Mouse (Mus musculus) forebrain, embryonic 14.5 days (tissue): Measurements from ENCODE around the gene Ube2e2. TPM values are rescaled to one million over a fixed set of nuclear protein-coding genes. Genes with fewer than 3 reads are reported as not detected.
A peak's percentile ranks its signal among the peaks of the same experiment; 100 is the strongest.
"Not testable (repeated sequence)": the region's sequence is repeated elsewhere in the genome, so short reads cannot be mapped to it uniquely, and the experiment has no call there.

Source experiments
- ATAC-seq: fragments of 200-750 bp; cut with Nextera tagmentation; 2 replicates; pipeline ENCODE4 v1.8.0; 2017; ENCODE audit warnings: mild to moderate bottlenecking, moderate library complexity
- DNase-seq: peaks from one replicate; pipeline ENCODE4 v3.0.0-alpha.2; 2015; ENCODE audit warnings: low spot score
- H3K27ac ChIP-seq: fragments of 300-500 bp; sonication (generic); 2 replicates; pipeline ENCODE4 v1.5.1; 2014; ENCODE audit warnings: low read depth, mild to moderate bottlenecking, control low read depth, low read length, moderate library complexity
- H3K27me3 ChIP-seq: fragments of 300-500 bp; sonication (generic); replicated peaks from 2 replicates; pipeline ENCODE4 v1.6.1; 2014; ENCODE audit warnings: low read length, control low read depth, mixed read lengths; ENCODE audit not compliant: control insufficient read depth, insufficient read depth
- H3K36me3 ChIP-seq: fragments of 300-500 bp; sonication (generic); 2 replicates; pipeline ENCODE4 v1.6.1; 2014; ENCODE audit warnings: low read length, control low read depth; ENCODE audit not compliant: control insufficient read depth, insufficient read depth
- H3K4me1 ChIP-seq: fragments of 300-500 bp; sonication (generic); 2 replicates; pipeline ENCODE4 v1.6.1; 2014; ENCODE audit warnings: antibody characterized with exemption, low read length, control low read depth; ENCODE audit not compliant: control insufficient read depth, insufficient read depth
- H3K4me2 ChIP-seq: fragments of 300-500 bp; sonication (generic); 2 replicates; pipeline ENCODE4 v1.6.1; 2014; ENCODE audit warnings: mild to moderate bottlenecking, control low read depth, low read length
- H3K4me3 ChIP-seq: fragments of 300-500 bp; sonication (generic); 2 replicates; pipeline ENCODE4 v1.5.1; 2014; ENCODE audit warnings: low read depth, low read length, control low read depth
- H3K9ac ChIP-seq: fragments of 300-500 bp; sonication (generic); 2 replicates; pipeline ENCODE4 v1.6.1; 2014; ENCODE audit warnings: mild to moderate bottlenecking, low read length, control low read depth, moderate library complexity
- H3K9me3 ChIP-seq: fragments of 300-500 bp; sonication (generic); replicated peaks from 2 replicates; pipeline ENCODE4 v1.6.1; 2016; ENCODE audit warnings: low read length, control low read depth, mixed read lengths; ENCODE audit not compliant: control insufficient read depth
- WGBS: fragments of 180-500 bp; shearing (Covaris S2); extraction: QIAGEN DNeasy Blood & Tissue Kit; methylation state at CpG from one replicate; pipeline ENCODE4 v1.1.7; 2014; 5-methylcytosine and 5-hydroxymethylcytosine counted together
- polyA plus RNA-seq: library from polyadenylated mRNA; unstranded; fragments of >200 nt; fragmentation: Nextera tagmentation; extraction: Ambion mirVana; gene quantifications from 2 replicates; pipeline ENCODE4 v1.2.1, GENCODE M21; 2014

The Ube2e2 gene
- polyA plus RNA-seq, 1 experiment from 2014 or later = 92.6 TPM

DNA sequence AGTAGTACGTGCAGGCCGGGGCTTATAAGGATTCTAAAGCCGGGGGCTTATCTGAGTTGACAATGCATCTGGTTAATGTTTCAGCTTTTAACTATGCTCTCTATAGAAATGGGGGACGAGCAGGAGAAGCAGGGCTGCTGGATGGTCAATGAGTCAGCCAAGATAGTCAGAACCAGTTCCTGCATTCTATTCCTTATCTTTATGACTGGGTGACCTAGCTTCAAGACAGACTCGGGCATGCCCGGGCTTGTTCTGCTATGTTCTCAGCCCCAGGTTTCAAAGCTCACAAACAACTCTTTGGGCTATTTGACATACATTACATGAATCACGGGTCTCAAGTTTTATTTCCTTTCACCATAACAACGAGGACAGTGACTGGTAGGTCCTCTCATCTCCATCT is 329.1 kb downstream of the Ube2e2 start:
- H3K4me3 ChIP-seq, H3K9ac ChIP-seq, DNase-seq, H3K27ac ChIP-seq, H3K4me2 ChIP-seq, H3K4me1 ChIP-seq, H3K27me3 ChIP-seq, H3K9me3 ChIP-seq, H3K36me3 ChIP-seq, ATAC-seq: not testable (repeated sequence)
- WGBS = 91% methylated on average over 8 of the region's 8 CpGs

DNA sequence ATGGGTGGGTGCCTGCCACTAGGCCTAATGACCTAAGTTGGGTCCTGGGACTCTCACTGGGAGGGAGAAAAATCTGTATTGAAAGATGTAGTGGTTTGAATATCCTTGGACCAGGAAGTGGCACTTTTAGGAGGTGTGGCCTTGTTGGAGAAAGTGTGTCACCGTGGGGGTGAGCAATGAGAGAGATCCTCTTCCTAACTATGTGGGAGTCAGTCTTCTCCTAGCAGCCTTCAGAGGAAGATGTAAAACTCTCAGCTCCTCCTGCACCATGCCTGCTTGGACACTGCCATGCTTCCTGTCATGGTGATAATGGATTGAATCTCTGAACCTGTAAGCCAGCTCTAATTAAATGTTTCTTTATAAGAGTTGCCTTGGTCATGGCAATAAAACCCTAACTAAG is 338.8 kb downstream of the Ube2e2 start:
- 68% methylated on average over 1 of the region's 1 CpGs for WGBS
- no peaks in the 10 kb centered on the region for H3K9me3 ChIP-seq
- ATAC-seq (no peak), DNase-seq (no peak)
- H3K27ac ChIP-seq = no peak overlapping the region
- H3K4me3 ChIP-seq = no peak overlapping the region
- H3K27me3 ChIP-seq = no peaks in the 10 kb centered on the region
- H3K4me2 ChIP-seq = no peak overlapping the region
- no peaks in the 10 kb centered on the region for H3K36me3 ChIP-seq
- H3K4me1 ChIP-seq = no peaks in the 10 kb centered on the region
- no peak overlapping the region for H3K9ac ChIP-seq

DNA sequence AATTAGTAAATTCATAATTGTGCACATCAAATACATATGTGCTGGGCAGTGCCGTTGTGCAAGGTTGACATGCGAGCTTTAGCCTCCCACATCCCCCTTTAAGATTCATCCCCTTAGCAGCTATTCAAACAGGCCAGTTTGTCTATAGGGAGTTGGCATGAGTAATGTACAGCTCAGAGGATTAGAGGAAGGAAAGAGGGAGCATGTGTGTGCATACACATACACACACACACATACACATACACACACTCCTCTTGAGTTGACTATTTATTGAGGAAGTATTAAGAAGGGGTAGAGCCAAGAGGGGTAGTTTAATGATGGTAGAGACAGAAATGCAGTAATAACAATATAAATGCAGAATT is 339.5 kb downstream of the Ube2e2 start:
- Histone ChIP-seq H3K27me3 (no peaks in the 10 kb centered on the region), H3K27ac (no peak overlapping the region), H3K9ac (no peak overlapping the region), H3K9me3 (no peaks in the 10 kb centered on the region), H3K36me3 (no peaks in the 10 kb centered on the region), H3K4me1 (no peaks in the 10 kb centered on the region), H3K4me3 (no peak overlapping the region), H3K4me2 (no peak overlapping the region)
- 33% methylated on average over 2 of the region's 2 CpGs for WGBS
- DNase-seq = no peak
- ATAC-seq = no peak

DNA sequence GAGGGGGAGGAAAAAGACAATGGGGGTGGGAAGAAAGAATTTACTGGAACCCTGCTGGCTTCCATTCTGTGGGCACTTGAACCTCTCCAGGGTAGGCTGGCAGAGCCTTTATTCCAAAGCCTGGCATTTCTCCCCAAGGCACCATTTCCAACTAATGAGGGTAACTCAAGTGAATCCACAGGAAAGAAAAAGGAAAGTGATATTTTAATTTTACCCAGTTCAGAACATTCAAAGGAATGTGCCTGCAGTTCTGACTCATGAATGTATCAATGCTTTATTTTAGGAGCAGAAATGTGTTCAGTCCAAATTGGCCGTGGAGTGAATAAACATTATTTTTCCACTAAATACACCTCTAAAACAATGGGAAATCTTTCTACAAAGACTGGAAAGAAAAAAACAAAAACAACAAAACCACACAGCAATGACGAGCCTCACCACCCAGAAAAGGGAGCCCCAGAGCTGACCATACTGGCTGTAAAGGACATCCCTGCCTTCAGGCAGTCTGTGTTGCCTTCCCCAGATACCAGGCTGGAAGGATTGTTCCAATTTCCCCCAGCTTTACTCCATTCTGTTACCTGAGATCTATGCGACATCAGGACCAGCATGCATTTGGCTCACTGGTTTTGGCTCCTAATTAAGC is 340.0 kb downstream of the Ube2e2 start:
- Histone ChIP-seq H3K4me2 (no peak overlapping the region), H3K4me1 (no peaks in the 10 kb centered on the region), H3K36me3 (no peaks in the 10 kb centered on the region), H3K27ac (no peak overlapping the region), H3K9ac (no peak overlapping the region), H3K4me3 (no peak overlapping the region), H3K9me3 (no peaks in the 10 kb centered on the region), H3K27me3 (no peaks in the 10 kb centered on the region)
- WGBS = 20% methylated on average over 3 of the region's 3 CpGs
- ATAC-seq (no peak), DNase-seq (peak; percentile 13)

DNA sequence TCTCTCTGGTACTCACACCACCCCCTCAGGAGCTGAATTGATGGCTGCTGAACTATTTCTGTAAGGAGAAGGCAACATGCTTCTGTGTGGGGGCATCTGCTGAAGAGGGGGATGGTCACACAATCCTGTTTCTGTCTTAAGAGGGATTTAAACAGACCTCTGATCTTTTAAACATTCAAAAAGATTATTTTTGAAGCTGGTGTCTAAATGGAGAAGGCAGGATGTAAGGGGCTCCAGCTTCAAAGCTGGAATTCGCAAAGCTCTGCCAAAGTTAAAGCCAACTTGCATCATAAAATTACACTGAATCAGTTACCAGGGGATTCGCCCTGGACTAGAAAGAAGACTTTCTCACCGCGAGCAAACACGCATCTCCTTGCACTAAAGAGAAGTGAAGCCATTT is 346.5 kb downstream of the Ube2e2 start:
- Histone ChIP-seq H3K4me3 (no peak overlapping the region), H3K36me3 (no peaks in the 10 kb centered on the region), H3K4me1 (no peaks in the 10 kb centered on the region), H3K27me3 (no peaks in the 10 kb centered on the region), H3K4me2 (no peak overlapping the region), H3K27ac (no peak overlapping the region), H3K9ac (no peak overlapping the region), H3K9me3 (no peaks in the 10 kb centered on the region)
- WGBS = 81% methylated on average over 5 of the region's 5 CpGs
- ATAC-seq = no peak
- DNase-seq = no peak

DNA sequence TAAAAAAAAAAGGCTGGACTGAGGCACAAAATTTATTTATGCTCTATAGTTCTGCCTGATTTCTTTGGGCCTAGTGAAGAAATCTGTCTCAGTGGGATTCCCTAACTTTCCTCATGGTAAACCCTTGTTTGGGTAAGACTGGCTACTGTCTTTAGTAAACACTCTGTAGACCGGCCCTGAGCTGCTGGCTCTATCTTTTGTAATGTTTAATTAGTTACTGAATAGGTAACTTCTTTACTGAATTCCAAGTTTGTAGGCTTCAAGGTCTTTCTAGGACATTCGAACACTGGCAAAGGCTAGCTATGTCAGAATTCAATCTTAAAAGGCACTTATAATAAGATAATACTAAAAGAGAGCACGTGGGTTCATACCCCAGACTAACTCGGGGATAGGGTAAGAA is 355.0 kb downstream of the Ube2e2 start:
- not testable (repeated sequence) for ATAC-seq, H3K4me1 ChIP-seq, H3K4me2 ChIP-seq, H3K9me3 ChIP-seq, H3K27ac ChIP-seq, H3K4me3 ChIP-seq, H3K27me3 ChIP-seq, H3K36me3 ChIP-seq, H3K9ac ChIP-seq, DNase-seq
- WGBS = 69% methylated on average over 4 of the region's 4 CpGs

DNA sequence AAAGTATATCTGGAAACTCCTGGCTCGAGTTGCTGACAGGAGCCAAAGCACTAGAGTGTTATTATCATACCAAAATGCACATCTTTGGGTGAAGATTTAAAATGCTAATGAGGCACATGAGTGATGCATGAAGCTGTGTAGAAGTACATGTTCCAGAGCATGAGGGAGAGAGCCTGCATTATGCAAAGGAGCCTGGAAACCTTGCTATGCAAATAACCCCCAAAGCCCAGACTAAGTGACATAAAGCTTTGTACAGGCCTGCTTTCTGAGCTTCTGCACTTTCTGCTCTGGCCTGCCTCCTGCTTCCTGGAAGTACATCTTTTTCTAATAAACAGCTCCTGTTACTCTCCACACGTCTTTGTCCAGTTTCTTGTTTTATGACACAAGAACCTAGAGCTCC is 363.2 kb downstream of the Ube2e2 start:
- H3K4me3 ChIP-seq = no peak overlapping the region
- H3K36me3 ChIP-seq = no peaks in the 10 kb centered on the region
- 62% methylated on average over 2 of the region's 2 CpGs for WGBS
- no peak overlapping the region for H3K4me2 ChIP-seq
- no peak overlapping the region for H3K9ac ChIP-seq
- no peak overlapping the region for H3K27ac ChIP-seq
- ATAC-seq = no peak
- no peak for DNase-seq
- H3K27me3 ChIP-seq = no peaks in the 10 kb centered on the region
- no peaks in the 10 kb centered on the region for H3K9me3 ChIP-seq
- H3K4me1 ChIP-seq = no peaks in the 10 kb centered on the region

DNA sequence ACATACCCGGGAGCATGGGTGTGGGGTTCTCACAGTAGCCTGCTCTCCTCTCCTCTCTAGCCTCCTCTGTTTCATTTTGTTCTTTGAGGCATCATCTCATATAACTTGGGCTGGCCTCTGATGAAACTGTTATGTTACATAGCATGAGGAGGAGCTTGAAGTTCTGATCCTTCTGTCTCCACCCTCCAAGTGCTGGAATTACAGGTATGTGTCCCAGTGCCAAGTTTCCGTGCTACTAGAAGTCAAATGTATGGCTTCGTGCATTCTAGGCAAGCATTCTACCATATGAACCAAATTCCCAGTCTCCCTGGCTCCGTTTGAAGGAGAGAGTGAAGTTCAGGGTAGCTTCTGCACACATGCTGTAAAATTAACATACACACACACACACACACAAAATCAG is 363.6 kb downstream of the Ube2e2 start:
- 91% methylated on average over 4 of the region's 4 CpGs for WGBS
- DNase-seq = no peak

More for the DNA sequence above, 363.6 kb downstream of the Ube2e2 start:
- Histone ChIP-seq H3K4me1 (no peaks in the 10 kb centered on the region), H3K4me3 (no peak overlapping the region), H3K9ac (no peak overlapping the region), H3K4me2 (no peak overlapping the region), H3K9me3 (no peaks in the 10 kb centered on the region), H3K27ac (no peak overlapping the region), H3K27me3 (no peaks in the 10 kb centered on the region), H3K36me3 (no peaks in the 10 kb centered on the region)
- ATAC-seq = no peak
